Mouse (Mus musculus) forebrain, postnatal 0 days (tissue): Measurements from ENCODE around the gene Vax2. TPM values are rescaled to one million over a fixed set of nuclear protein-coding genes. Genes with fewer than 3 reads are reported as not detected.

Source experiments
- ATAC-seq: fragments of 200-750 bp; cut with Nextera tagmentation; 2 replicates; pipeline ENCODE4 v1.8.0; 2017; ENCODE audit warnings: mild to moderate bottlenecking, moderate library complexity
- DNase-seq: peaks from one replicate; pipeline ENCODE4 v3.0.0-alpha.2; 2015
- H3K27ac ChIP-seq: fragments of 300-500 bp; sonication (generic); 2 replicates; pipeline ENCODE4 v1.5.1; 2014; ENCODE audit warnings: low read depth, mild to moderate bottlenecking, antibody characterized with exemption, low read length, moderate library complexity, mixed read lengths
- H3K27me3 ChIP-seq: fragments of 300-500 bp; sonication (generic); 2 replicates; pipeline ENCODE4 v1.6.1; 2014; ENCODE audit warnings: mild to moderate bottlenecking, low read length, mixed read lengths; ENCODE audit not compliant: insufficient read depth
- H3K36me3 ChIP-seq: fragments of 300-500 bp; sonication (generic); 2 replicates; pipeline ENCODE4 v1.6.1; 2014; ENCODE audit warnings: mild to moderate bottlenecking, moderate library complexity; ENCODE audit not compliant: insufficient read depth
- H3K4me1 ChIP-seq: fragments of 300-500 bp; sonication (generic); 2 replicates; pipeline ENCODE4 v1.6.1; 2014; ENCODE audit warnings: antibody characterized with exemption; ENCODE audit not compliant: insufficient read depth
- H3K4me2 ChIP-seq: fragments of 300-500 bp; sonication (generic); 2 replicates; pipeline ENCODE4 v1.6.1; 2014; ENCODE audit warnings: low read depth, mild to moderate bottlenecking, moderate library complexity
- H3K4me3 ChIP-seq: fragments of 300-500 bp; sonication (generic); 2 replicates; pipeline ENCODE4 v1.5.1; 2014; ENCODE audit warnings: low read depth, low read length, mixed read lengths
- H3K9ac ChIP-seq: fragments of 300-500 bp; sonication (generic); 2 replicates; pipeline ENCODE4 v1.6.1; 2014; ENCODE audit warnings: mild to moderate bottlenecking
- H3K9me3 ChIP-seq: fragments of 300-500 bp; sonication (generic); 2 replicates; pipeline ENCODE4 v1.6.1; 2016; ENCODE audit warnings: low read length
- CTCF ChIP-seq: sonication (generic); IDR thresholded peaks from 2 replicates; pipeline ENCODE4 v1.5.1; 2016; ENCODE audit warnings: antibody characterized with exemption, control low read depth, low read depth
- WGBS: fragments of 180-500 bp; shearing (Covaris S2); extraction: QIAGEN DNeasy Blood & Tissue Kit; methylation state at CpG from one replicate; pipeline ENCODE4 v1.1.7; 2014; 5-methylcytosine and 5-hydroxymethylcytosine counted together
- polyA plus RNA-seq: library from polyadenylated mRNA; unstranded; fragments of >200 nt; fragmentation: Nextera tagmentation; extraction: Ambion mirVana; gene quantifications from 2 replicates; pipeline ENCODE4 v1.2.1, GENCODE M21; 2015
- total RNA-seq: library from RNA; depleted of rRNA; stranded (reverse); fragments of >200 nt; gene quantifications from 2 replicates; pipeline ENCODE4 v1.2.3, GENCODE M21; 2014

The Vax2 gene
- total and polyA plus RNA-seq, 2 experiments from 2014 or later, result not detected

DNA sequence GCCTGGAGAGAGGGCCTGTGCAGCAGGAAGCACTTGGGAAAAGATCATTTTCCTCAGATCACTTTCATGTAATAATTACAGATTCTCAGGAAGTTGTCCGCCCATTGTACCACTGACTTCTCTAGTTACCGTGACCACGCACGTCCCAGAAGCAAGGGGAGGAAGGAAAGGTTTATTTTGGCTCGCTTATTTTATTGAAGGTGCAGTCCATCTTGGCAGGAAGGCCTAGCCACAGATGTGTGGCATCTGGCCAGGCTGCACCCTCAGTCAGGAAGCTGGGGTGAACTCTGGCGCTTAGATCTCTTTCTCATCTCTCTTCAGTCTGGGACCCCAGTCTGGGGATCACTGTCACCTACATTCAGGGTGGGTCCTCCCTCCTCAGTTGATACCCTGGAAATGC is 27.5 kb downstream of the Vax2 start:
- no peak overlapping the region for H3K4me2 ChIP-seq
- DNase-seq, result no peak
- H3K9me3 ChIP-seq, result no peaks in the 10 kb centered on the region
- H3K4me3 ChIP-seq, result no peak overlapping the region
- ATAC-seq, result no peak
- H3K9ac ChIP-seq, result no peak overlapping the region
- WGBS, result 83% methylated on average over 6 of the region's 6 CpGs
- H3K36me3 ChIP-seq, result no peaks in the 10 kb centered on the region
- H3K27ac ChIP-seq, result no peak overlapping the region
- H3K4me1 ChIP-seq, result no peaks in the 10 kb centered on the region
- TF ChIP-seq CTCF, result no peak
- H3K27me3 ChIP-seq, result no peaks in the 10 kb centered on the region

DNA sequence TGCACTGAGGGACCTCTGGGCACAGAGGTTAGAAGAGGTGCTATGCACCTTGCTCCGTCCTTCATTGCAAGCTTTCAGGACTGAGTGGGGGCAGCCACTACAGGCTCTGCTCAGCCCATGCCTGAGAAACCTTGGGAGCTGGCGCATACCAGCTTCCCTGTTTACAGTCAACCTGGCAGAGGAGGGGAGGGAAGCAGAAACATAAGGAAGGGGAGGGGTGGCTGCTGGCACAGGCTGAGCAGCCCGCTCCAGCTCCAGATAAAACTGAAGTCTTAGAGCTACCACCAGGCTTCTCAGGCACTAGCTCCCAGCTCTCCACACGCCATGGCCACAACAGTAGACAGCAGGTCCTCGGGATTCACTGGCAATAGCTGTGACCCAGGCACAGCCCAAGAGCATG is 31.7 kb downstream of the Vax2 start, which contains the start of gene Atp6v1b1:
Gene Atp6v1b1, plus strand, starts transcription at position 230 of the 400 bp plus-strand sequence.
- Histone ChIP-seq H3K4me1 (no peaks in the 10 kb centered on the region), H3K9me3 (no peaks in the 10 kb centered on the region), H3K4me3 (no peak within 1 kb of the TSS), H3K4me2 (no peak within 1 kb of the TSS), H3K9ac (no peak within 1 kb of the TSS), H3K36me3 (no peaks in the 10 kb centered on the region), H3K27me3 (no peaks in the 10 kb centered on the region), H3K27ac (no peak within 1 kb of the TSS)
- DNase-seq (no peak), ATAC-seq (peak; percentile 61)
- TF ChIP-seq CTCF, result no peak
- WGBS, result 40% methylated on average over 5 of the region's 5 CpGs

DNA sequence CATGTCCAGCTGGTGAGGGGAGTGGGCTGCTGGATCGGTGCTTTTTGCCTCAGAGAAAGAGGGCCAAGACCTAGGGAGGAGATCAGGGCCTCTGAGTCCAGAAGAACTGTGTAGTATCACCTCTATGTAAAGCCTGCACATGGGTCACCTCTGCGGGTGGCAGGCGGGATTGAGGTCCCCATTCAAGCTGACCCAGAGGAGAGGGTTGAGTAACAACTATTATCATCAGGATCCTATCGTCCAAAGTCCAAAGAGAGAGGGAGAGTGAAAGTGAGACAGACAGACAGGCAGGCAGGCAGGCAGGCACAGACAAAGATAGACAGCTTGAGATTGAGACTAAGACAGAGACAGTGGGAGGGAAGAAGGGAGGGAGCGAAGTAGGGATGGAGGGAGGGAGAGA is 32.1 kb downstream of the Vax2 start:
- Histone ChIP-seq H3K36me3 (no peaks in the 10 kb centered on the region), H3K27me3 (no peaks in the 10 kb centered on the region), H3K4me2 (no peak overlapping the region), H3K4me3 (no peak overlapping the region), H3K4me1 (no peaks in the 10 kb centered on the region), H3K9me3 (no peaks in the 10 kb centered on the region), H3K27ac (no peak overlapping the region), H3K9ac (no peak overlapping the region)
- DNase-seq (no peak), ATAC-seq (no peak)
- 56% methylated on average over 5 of the region's 5 CpGs for WGBS
- TF ChIP-seq CTCF, result no peak

DNA sequence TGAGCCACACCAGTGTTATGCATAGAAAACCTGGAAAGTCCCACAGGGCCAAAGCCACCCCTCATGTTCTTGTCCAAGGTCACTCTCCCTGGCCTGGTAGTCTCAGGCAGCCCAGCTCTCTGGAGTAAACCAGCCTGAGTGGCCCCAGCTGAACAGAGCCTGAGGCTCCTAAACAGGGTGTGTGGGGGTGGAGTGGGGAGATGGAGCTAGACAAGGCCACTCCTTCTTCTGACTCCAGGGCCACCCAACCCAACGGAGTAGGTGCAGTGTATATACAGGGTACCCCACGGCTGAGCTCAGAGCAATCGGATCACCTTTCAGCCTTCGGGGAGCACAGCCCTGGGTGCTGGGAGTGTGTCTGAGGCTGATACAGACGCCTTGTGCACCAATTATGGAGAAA is 33.1 kb downstream of the Vax2 start:
- no peak overlapping the region for H3K4me3 ChIP-seq
- H3K4me2 ChIP-seq, result no peak overlapping the region
- ATAC-seq (no peak), DNase-seq (no peak)
- H3K27me3 ChIP-seq, result no peaks in the 10 kb centered on the region
- H3K36me3 ChIP-seq, result no peaks in the 10 kb centered on the region
- TF ChIP-seq CTCF, result no peak
- H3K4me1 ChIP-seq, result no peaks in the 10 kb centered on the region
- H3K27ac ChIP-seq, result no peak overlapping the region
- WGBS, result 74% methylated on average over 5 of the region's 5 CpGs
- no peak overlapping the region for H3K9ac ChIP-seq
- H3K9me3 ChIP-seq, result no peaks in the 10 kb centered on the region

DNA sequence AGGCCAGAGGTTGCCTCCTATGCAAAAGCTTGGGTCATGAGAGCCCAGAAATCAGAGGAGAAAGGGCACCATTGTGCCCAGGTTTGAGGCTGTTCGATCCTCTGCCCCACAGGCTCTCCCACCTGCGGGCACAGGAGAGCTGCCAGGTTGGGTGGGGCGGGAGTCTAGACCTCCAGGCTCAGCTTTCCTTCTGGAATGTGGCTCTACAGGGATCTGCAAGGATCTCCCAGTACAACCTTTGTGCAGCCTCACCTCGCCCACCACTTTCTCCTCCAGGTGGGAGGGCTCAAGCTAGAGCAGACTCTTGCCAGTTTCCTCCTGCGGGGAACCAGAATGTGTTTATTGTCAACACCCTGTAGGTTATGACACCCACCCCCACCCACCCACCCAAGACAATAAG is 33.5 kb downstream of the Vax2 start:
- no peaks in the 10 kb centered on the region for H3K9me3 ChIP-seq
- no peaks in the 10 kb centered on the region for H3K27me3 ChIP-seq
- no peak overlapping the region for H3K4me2 ChIP-seq
- H3K36me3 ChIP-seq, result no peaks in the 10 kb centered on the region
- H3K27ac ChIP-seq, result no peak overlapping the region
- no peak overlapping the region for H3K4me3 ChIP-seq
- no peaks in the 10 kb centered on the region for H3K4me1 ChIP-seq
- no peak for TF ChIP-seq CTCF
- H3K9ac ChIP-seq, result no peak overlapping the region
- 75% methylated on average over 5 of the region's 5 CpGs for WGBS
- ATAC-seq (no peak), DNase-seq (no peak)

DNA sequence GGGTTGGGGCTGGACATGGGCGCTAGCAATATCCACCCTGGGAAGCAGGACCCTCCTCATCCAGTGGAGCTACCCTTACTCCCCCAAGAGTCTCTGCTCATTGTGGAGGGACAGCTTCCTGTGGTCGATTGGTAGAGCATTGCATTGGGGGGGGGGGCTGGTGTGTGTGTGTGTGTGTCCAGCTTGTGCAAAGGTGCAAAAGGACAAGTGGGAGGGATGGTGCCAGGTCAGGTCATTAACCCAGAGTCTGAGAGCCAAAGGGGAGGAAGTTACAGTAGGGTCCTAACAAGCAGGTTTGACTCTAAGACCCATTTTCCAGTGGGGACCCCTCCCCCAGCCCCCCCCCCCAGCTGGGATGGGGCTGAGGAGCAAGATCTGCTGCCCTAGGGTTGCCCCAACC is 34.4 kb downstream of the Vax2 start:
- Histone ChIP-seq H3K9ac (no peak overlapping the region), H3K27me3 (no peaks in the 10 kb centered on the region), H3K9me3 (no peaks in the 10 kb centered on the region), H3K4me2 (no peak overlapping the region), H3K36me3 (no peaks in the 10 kb centered on the region), H3K27ac (no peak overlapping the region), H3K4me3 (no peak overlapping the region), H3K4me1 (no peaks in the 10 kb centered on the region)
- ATAC-seq, result no peak
- WGBS, result 61% methylated on average over 2 of the region's 2 CpGs
- DNase-seq, result no peak
- no peak for TF ChIP-seq CTCF

DNA sequence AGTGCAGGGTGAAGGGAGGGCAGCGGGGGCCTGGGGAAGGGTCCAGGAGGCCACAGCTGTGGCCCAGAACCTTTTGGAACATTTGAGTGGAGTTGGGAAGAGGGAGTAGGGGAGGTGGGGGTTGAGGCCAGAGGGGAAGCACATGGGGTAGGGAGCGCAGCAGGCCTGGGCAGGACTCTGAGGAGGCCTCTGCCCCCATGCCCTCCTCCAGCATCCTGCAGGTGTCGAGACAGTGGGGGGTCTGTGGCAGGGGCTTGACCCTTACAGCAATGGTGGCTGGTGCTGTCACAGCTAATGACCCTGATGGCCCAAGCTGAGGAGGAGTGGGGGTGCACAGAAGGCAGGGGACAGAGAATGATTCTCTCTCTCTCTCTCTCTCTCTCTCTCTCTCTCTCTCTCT is 38.2 kb downstream of the Vax2 start:
- Histone ChIP-seq H3K27me3 (peaks cover 4% of the 10 kb centered on the region; the same call in 1 of the 2 replicates), H3K9ac (no peak overlapping the region), H3K36me3 (no peaks in the 10 kb centered on the region), H3K27ac (no peak overlapping the region), H3K4me3 (no peak overlapping the region), H3K9me3 (no peaks in the 10 kb centered on the region), H3K4me2 (no peak overlapping the region), H3K4me1 (no peaks in the 10 kb centered on the region)
- no peak for ATAC-seq
- DNase-seq, result no peak
- TF ChIP-seq CTCF, result no peak
- 55% methylated on average over 3 of the region's 3 CpGs for WGBS

DNA sequence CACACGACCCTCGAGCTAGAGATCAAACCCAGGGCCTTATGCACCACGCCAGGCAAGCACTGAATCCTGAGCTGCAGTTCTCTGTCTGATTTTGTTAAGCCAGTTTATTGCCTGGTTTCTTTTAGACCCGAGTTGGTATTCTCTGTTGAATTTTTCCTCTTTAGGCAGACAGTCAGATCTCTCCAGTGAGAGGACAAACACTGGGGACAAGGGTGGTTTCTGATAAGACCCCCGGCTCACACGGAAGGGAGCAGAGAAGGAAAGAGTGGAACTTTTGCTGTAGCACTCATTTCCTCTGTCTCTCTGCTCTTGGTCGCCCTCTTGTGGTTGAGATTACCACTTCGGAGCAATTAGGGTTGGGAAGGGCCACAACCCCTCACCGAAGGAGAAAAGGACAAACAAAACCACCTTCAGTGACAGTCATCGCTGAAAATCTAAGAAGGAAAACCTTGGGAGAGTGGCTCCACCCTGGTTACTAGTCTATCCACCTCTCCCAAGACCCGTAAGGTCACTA is 39.2 kb downstream of the Vax2 start:
- Histone ChIP-seq H3K27me3 (peaks cover 4% of the 10 kb centered on the region; the same call in 1 of the 2 replicates), H3K4me2 (no peak overlapping the region), H3K9ac (no peak overlapping the region), H3K4me3 (no peak overlapping the region), H3K9me3 (no peaks in the 10 kb centered on the region), H3K36me3 (no peaks in the 10 kb centered on the region), H3K4me1 (no peaks in the 10 kb centered on the region), H3K27ac (no peak overlapping the region)
- TF ChIP-seq CTCF, result peak; percentile 84
- DNase-seq (peak; percentile 64), ATAC-seq (peak; percentile 29; the same call in 1 of the 2 replicates)
- 9% methylated on average over 11 of the region's 11 CpGs for WGBS
